Mouse (Mus musculus): ENCODE results near the gene Ccser2.

- TF ChIP-seq CTCF (IDR thresholded peaks at IDR 0.05; ENCODE audit: borderline replicate concordance, extremely low read depth, insufficient read depth, insufficient read length) = no peak
- TF ChIP-seq POLR2A (IDR thresholded peaks at IDR 0.05; ENCODE audit: borderline replicate concordance, extremely low read depth, insufficient read depth, insufficient read length, poor library complexity, severe bottlenecking) = no peak
Measured at GRCm38 (mm10) chr14:36885117-36885516, 83.5 kb downstream of the Ccser2 start.

Measured in brain, embryonic 14.5 days (tissue).